Mouse (Mus musculus) splenic B cell, adult 2 months (primary cell): ENCODE data around the gene Mettl16.
A peak's percentile ranks its signal among the peaks of the same experiment; 100 is the strongest.

Source experiments
- DNase-seq: peaks from one replicate; pipeline ENCODE4 v3.0.0-alpha.2; 2011; ENCODE audit warnings: low read depth, low spot score
- H3K27me3 ChIP-seq: 2 replicates; pipeline ENCODE4 v1.6.1; 2012; ENCODE audit warnings: mild to moderate bottlenecking, low read length, moderate library complexity, mixed read lengths; ENCODE audit not compliant: control insufficient read depth, poor library complexity, insufficient read depth, severe bottlenecking
- H3K36me3 ChIP-seq: 2 replicates; pipeline ENCODE4 v1.6.1; 2012; ENCODE audit warnings: mild to moderate bottlenecking, low read length, moderate library complexity, mixed read lengths; ENCODE audit not compliant: control insufficient read depth, poor library complexity, insufficient read depth, severe bottlenecking

Gene Mettl16

DNA sequence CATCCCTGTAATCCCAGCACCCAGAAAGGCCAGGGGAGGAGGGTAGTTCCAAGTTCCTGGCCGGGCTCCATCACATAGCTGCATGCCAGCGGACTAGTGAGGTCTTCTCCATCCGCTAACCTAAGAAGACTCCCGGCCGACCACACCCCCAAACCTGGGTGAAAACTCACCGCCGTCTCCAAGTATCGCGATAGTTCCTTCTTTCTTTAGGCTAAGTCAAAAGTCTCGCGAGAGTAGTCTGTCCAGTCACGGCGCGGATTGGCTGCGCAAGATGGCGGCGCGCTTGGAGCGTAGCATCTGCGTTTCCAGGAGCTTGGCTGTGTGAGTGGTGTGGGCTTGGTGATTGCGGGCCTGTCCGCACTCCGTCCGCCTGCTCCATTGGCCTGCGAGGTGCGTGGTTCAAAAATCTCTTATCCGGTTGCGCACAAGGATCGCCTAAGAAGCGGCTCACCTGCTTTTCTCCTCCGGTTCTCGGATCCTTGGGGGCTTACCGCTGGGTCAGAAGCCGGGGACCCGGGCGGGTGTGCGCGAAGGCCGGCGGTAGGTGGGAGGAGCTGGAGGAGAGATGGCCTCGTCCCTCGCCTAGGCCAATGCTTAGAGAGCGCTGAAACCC lies at the start of gene Mettl16:
Mettl16 (plus strand) TSS at position 236 of the 613 bp plus-strand sequence.
- H3K36me3 ChIP-seq, result peaks cover 7% of the 10 kb centered on the region
- DNase-seq, result peak; percentile 98
- no peaks in the 10 kb centered on the region for H3K27me3 ChIP-seq

DNA sequence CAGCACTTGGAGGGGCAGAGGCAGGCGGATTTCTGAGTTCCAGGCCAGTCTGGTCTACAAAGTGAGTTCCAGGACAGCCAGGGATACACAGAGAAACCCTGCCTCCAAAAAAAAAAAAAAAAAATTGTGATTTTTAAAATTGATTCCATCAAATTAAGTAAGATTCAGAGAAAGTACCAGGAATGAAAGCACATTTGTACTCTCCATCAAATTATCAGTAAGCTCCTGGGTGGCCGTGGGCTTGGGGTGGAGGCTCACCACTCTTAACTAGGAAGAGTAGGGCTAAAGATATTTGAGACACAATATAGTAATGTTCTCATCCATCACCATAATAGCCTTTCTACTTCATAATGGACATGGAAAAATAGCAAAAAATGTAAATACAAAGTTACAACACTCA lies 49.5 kb upstream of the Mettl16 start:
- H3K36me3 ChIP-seq, result no peaks in the 10 kb centered on the region

DNA sequence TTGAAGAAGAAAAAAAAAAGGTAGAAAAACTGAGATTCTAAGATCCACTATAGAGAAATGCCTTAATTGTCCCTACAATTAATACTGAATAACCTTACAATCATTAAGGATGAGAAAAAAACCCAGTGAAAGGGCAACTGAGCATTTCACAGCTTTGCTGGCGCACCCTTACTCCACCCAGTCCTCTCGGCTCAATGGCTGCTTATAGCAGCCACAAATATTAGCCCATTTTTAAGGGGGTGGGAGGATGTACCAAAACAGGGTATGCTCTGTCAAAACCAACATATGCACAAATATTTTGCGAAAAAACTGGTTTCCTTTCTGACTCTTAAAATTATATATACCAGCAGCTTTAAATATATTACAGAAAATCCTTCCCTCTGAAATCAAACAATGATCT lies 48.7 kb upstream of the Mettl16 start:
- Histone ChIP-seq H3K27me3 (no peaks in the 10 kb centered on the region), H3K36me3 (no peaks in the 10 kb centered on the region)
- no peak for DNase-seq

More for the DNA sequence above, 49.5 kb upstream of the Mettl16 start:
- no peaks in the 10 kb centered on the region for H3K27me3 ChIP-seq
- no peak for DNase-seq

DNA sequence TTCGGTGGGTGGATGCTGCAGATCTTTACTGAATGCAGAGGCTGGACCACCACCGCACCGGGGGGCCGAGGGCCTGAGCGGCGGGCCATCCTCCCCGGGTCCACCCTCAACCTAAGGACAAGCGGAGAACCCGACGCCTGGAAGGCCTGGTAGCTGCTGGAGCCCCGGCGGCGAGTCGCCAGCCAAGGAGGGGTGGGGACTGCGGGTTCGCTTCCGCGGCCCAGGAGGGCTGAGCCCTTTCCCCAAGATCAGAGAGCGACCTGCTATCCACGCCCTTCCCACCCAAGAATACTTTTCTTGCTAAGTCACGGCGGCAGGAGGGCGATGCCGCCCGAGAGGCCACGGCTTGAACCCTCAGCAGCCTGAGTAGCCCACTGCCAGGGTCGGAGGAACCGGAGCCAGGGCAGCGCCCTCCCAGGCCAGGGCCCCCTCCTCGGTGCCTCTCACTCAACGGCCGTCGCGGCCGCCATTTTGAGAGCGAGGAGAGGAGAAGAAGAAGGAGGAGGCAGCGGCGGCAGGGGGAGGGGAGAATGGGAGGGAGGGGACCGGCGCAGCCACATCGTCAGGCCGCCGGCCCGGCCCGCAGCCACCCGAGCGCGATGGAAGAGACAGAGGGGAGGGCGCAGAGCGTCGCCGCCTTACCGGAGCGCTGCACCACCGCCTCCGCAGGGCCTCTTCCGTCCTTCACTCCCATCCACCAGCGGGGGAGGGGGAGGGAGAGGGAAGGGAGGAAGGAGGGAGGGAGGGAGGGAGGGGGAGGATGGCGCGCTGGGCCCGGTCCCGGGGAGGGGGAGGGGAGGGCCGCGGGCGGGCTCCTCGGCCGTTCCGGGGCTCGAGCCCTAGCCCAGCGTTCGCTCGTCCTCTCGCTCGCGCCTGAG lies 47.0 kb upstream of the Mettl16 start:
- peak; percentile 89 for DNase-seq
- H3K27me3 ChIP-seq, result no peaks in the 10 kb centered on the region
- H3K36me3 ChIP-seq, result no peaks in the 10 kb centered on the region

DNA sequence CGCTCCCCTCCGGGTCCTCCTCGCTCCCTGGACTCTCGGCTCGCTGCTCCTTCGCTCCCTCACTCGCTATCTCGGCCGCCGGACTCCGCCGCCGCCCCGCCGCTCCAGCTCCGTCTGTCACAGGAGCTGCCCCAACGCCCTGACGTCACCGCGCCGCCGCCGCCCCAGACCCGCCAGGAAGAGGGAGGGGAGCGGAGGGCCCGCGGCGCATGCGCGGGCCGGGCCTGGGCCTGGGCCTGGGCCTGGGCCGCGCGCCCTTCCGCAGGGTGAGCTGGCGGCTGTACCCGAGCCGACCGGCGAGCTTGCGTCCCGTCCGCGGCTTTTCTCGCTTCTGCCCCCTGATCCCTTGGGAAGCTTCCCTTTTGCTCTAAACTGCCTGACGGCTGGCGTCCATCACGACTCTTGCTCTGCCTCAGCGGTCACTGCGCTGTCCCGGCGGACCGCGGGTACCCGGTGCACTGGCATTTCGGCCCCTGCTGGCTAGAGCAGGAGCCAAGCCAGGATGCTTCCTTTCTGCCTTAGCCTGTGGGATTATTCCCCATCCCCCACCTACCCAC lies 46.3 kb upstream of the Mettl16 start, which contains the start of gene Pafah1b1:
Pafah1b1 (minus strand) TSS at position 436 of the 557 bp plus-strand sequence.
- H3K36me3 ChIP-seq, result no peaks in the 10 kb centered on the region
- no peaks in the 10 kb centered on the region for H3K27me3 ChIP-seq
- DNase-seq, result peak; percentile 96

DNA sequence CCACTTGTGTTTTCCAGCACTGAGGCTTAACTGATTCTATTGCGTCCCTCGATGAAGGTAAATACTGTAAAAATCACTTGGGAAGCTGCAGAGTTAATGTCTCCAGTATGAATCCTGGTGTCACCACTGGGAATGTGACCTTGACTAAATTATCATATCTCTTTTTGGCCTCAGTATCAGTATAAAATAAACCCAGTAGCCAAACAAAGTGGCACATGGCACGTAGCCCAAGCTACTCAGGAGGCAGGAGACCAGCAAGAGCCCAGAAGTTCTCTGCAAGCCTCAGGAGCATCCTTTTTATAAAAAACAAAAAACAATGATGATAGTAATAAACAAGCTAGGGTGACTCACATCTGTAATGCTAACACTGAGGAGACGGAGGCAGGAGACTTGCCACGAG lies 45.4 kb upstream of the Mettl16 start:
- H3K27me3 ChIP-seq, result no peaks in the 10 kb centered on the region
- H3K36me3 ChIP-seq, result no peaks in the 10 kb centered on the region
- no peak for DNase-seq

DNA sequence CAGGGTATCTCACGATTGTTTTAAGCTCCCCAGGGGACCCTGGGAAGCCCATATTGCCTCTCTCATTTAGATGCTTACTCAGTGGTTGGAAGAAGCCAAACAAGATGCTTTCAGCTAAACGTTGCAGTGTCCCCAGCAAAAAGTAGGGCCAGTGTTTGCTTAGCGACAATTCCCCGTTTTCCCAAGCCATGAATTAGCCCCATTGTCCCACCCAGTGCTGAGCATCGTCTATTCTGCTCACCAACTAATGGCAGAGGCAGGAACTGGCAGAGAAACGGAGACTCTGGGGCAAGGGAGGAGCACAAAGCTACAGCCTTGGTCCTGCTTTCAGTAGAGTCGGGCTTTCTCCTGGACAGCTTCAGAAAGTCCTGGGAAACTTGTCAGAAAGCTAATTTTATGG lies 35.7 kb upstream of the Mettl16 start:
- no peaks in the 10 kb centered on the region for H3K27me3 ChIP-seq
- H3K36me3 ChIP-seq, result no peaks in the 10 kb centered on the region; the same call in 1 of the 2 replicates
- no peak for DNase-seq

DNA sequence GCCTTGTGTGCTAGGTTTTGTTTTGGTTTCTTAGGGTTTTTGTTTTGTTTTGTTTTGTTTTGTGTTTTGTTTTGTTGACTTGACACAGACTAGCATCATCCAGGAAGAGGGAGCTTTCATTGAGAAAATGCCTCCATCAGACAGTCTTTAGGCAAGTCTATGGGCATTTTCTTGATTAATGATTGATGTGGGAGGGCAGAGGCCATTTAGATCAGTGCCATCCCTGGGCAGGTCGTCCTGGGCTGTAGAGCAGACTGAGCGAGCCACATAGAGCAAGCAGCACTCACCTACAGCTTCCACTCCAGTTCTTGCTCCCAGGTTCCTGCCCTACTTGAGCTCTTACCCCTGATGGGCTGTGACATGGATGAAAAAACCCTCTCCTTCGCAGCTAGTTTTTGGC lies 32.8 kb upstream of the Mettl16 start:
- no peaks in the 10 kb centered on the region for H3K27me3 ChIP-seq
- no peaks in the 10 kb centered on the region for H3K36me3 ChIP-seq
- no peak for DNase-seq

DNA sequence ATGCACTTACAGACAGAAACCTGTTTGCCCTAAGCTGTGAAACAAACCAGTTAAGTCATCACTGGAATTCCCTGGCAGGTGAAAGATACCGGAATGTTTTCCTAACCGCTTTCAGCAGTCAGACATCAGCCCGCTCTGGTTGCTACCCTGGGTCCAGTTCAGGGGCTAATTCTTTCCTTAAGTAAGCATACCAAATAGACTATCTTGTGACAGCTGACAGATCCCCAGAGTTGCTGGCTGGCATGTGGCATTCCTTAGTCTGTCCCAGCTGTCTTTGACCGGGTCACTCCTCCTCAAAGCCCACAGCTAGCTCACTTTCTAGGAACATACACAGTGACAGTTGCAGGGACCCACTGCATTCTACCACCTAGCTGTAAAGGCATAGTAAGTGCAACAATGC lies 22.6 kb upstream of the Mettl16 start:
- no peak for DNase-seq
- H3K36me3 ChIP-seq, result no peaks in the 10 kb centered on the region
- H3K27me3 ChIP-seq, result no peaks in the 10 kb centered on the region

DNA sequence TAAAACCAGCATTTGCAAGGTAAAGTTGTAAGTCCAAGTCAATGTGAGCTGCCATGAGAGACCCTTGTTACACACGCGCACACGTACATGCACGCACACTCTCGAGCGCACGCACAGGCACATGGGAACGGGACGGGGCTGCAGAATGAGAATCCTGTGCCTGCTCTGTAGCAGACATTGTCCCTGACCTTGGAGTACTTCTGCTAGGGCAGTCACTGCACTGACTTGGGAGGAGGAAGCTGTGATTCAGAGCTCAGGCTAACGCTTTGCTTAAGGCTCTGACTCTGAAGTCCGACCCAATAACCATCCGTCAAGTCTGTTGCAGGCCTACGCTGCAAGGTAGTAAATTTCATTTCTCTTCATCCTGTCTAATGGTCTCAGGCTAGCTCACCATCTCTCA lies 21.4 kb upstream of the Mettl16 start:
- Histone ChIP-seq H3K36me3 (no peaks in the 10 kb centered on the region), H3K27me3 (no peaks in the 10 kb centered on the region)
- no peak for DNase-seq

DNA sequence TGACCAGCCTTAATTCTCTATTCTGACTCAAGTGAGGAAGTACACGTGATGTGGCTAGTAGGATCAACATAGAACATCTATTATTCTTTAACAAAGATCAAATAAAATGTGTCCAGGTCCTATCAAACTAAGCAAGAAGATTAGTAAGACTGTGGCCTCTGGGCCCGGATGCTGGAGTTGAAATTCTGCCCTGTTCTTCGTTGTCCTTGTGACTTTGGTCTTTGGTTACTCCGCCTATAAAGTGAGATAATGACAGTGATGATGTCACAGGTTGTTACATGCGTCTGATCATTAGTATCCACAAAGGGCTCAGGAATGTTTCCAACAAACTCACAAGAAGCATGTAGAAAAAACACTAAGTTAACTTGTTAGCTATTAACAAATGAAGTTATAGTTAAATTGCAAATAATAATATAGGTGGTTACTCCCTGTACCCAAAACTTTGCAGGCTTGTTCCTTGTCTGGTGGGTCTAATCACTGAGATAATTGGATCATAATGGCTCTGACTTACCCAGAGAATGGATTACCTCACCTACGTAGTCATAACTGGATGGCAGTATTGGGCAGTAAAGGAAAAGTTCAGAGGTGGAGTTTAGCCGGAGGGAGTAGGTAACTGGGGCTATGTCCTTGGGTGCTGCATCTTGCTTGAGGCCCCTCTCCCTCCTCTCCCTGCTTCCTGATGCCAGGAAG lies 19.8 kb upstream of the Mettl16 start:
- H3K27me3 ChIP-seq, result no peaks in the 10 kb centered on the region
- no peaks in the 10 kb centered on the region for H3K36me3 ChIP-seq
- no peak for DNase-seq

DNA sequence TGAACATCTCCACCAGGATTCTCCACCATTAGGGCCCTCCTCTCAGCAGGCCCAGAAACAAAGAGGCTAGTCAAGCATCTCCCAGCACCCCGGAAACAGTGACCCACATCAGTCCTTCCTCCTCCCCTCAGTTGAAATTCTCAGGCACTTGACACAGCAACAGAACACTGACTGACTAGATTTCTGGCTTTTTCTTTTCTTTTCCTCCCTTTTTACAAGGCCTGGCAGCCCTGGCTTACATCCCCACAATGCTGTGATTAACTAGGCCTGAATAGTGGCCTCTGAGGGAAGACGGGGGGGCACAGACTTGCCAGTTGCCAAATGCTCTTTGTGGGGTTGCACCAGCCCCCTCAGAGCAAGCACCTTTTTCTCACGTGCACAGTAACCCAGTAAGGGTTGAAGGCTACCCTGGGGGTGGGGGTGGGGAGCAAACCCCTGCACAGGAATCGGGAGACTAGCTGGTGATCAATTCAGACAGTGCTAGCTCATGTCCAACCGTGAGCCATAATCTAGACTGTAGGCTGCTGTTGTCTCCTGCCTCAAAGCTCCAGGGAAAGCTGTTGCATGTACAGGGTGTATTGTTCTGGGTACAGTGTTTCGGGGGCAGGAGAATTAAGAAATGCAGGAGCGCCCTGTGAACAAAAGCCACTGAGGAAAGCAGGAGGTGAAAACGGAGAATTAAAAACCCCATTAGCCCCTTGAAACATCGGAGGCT lies 19.1 kb upstream of the Mettl16 start:
- DNase-seq, result no peak
- Histone ChIP-seq H3K36me3 (no peaks in the 10 kb centered on the region), H3K27me3 (no peaks in the 10 kb centered on the region)

DNA sequence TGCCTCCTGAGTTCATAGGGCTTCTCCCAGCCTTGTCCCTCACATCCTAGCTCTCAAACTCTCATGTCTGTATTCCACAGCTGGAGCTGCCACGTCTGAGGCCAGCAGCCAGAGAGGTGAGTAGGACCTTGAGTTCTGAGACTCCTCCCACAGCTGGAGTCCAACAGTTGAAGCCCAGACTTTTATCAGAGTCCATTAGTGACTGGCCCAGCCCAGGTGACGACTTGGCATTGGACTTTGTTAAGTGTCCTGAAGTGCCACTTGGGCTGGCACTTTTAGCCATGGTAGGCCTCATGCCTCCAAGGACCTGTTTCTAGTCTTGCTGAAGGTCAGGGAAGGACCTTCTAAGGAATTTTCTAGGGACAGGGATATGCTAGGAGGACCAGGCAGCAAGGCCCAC lies 14.0 kb upstream of the Mettl16 start:
- no peaks in the 10 kb centered on the region for H3K27me3 ChIP-seq
- DNase-seq, result no peak
- H3K36me3 ChIP-seq, result no peaks in the 10 kb centered on the region

DNA sequence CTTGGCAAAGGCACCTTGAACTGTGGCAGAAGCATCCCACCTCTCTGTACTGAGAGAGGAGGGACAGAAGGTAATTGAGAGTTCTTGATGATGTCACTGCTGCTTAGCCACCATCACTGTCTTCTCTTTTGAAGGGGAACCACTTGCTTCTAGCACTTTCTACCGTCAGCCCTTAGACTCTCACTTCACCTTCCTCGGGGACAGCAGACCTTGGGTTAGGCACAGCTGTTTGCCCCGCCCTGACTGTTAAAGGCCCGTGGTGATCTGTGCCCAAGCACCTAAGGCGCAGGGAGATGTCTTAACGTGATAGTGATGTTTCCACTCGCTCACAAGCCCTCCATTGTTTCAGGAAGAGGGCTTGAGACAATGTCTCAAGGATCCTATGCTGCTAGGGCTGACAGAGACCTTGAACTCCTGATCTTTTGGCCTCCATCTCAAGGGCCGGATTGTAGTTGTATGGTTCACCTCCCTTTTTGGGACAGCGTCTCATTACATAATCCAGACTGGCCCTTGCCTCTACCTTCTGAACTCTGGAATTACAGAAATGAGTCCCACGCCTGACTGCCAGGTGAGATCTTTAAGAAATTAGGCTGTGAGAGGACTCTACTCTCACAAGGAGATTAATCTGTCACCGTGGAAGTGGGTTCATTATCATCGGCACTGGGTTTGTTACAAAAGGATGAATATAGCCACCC lies 9.5 kb upstream of the Mettl16 start:
- peak; percentile 18 for DNase-seq
- Histone ChIP-seq H3K36me3 (no peaks in the 10 kb centered on the region), H3K27me3 (no peaks in the 10 kb centered on the region)
